Mouse (Mus musculus) kidney, postnatal 10 days (tissue): Measurements from ENCODE around the gene Akr1cl.

Experiments used
- DNase-seq: peaks from one replicate; pipeline ENCODE4 v3.0.0; 2021; ENCODE audit warnings: mixed read lengths

Gene Akr1cl

DNA sequence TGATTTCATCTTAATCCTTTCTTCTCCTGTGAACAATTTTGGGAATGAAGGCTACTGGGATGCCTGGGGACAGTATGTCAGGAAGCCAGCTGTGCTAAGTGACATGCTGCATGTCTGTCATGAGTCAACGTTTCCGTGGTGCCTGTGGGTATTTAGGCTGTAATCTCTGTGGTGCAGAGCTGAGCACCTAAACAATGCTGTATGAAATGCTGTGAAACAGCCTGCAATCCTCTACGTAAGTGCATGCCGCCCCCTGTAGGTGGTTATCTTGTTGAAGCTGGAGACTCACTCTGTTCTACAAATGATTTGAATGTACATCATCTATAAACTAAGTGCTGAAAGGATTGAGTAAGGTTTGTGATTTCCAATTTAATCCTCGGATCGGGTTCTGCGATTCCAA, 46.4 kb downstream of the Akr1cl start:
- DNase-seq, result peak; percentile 75

DNA sequence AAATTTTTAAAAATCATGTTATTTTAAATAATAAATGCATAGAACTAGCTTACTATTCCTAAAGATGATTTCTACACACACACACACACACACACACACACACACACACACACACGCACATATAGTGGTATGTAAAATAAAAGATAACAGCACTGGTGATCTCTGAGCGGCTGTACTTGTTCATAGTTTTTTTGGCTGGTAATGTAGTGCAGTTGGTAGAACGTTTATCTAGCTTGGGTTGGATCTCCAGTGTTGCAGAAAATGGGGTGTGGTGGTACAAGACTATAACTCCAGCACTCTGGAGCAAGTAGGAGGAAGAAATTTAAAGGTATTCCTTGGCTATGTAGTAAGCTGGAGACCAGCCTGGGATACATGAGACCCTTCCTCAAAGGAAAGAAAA, 49.3 kb downstream of the Akr1cl start:
- DNase-seq, result no peak

DNA sequence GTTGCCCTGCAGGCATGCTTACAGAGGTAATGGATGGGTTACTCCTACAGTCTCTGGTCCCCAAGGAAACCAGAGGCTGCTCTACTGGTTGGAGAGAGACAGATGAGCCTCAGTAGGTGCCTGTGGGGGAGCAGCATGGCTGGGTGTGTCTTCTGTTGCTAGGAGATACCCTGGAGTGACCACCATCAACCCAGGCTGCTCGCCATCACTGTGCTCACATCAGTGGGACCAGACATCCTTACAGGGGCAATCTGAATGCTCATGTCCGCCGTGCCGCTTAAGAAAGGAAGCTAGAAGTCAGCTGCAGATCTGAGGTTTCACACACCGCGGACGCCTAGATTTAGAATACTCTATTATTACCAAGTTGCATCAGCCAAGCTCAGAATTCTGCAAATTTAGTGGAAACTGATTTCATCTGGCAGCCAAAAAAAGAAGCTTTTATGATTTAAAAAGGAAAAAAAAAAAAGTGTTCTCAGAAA, 54.2 kb downstream of the Akr1cl start:
- DNase-seq, result no peak

DNA sequence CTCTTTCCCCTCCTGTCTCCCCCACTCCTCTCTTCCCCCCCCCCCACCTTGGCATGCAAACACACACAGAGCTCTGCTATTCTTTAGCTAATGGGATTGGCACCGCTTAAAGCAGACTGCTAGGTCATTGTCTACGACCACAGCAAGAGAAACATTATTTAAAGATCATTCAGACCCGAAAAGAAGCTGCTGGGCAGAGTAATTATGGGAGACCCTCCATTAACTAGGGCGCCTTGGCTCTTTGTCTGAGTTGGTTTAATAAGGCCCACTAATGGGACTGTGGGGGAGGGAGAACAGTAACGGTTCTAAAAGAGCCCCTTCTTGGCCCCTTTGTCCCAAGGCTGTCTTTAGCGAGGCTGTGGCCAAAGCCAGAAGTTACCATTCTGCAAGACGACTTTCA, 57.2 kb downstream of the Akr1cl start:
- no peak for DNase-seq

DNA sequence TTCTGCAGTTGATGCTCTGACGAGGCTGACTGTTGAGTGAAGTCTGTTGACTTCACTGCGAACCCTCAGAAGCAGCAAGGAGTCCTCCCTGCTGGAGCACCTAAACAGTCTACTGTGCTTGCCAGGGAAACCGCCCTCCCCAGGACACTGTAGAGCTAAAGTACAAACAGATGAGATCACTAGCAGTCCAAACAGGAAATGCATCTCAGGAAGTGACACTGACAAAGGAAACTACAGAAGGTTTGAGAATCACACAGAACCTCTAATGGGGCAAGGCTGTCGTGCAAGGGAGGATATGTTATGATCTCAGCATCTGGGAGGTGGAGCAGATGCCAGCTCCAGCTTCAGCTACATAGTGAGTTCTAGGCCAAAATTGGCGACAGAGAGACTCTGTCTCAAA, 61.9 kb downstream of the Akr1cl start:
- DNase-seq, result no peak
